ENCODE assay signal across 19 mouse cellular contexts in the genomic region with DNA sequence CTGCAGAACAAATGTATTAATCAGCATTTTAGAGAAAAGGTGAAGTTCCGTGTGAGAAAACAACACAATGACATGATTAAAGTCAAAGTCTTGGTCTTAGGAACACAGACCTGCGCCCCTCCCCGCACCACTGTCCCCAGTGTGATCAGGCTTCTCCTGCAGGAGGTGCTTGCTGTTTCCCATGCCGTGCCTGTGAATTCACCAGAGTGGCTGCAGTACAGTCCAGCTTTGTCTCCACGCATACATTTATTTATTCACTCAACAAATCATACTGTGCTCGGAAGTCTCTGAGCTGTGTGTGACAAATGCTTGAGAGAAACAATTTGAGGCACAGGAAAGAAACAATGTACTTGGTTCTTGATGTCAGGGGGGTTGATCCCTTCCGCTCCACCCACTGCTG. TPM values are rescaled to one million over a fixed set of nuclear protein-coding genes. Genes with fewer than 3 reads are reported as not detected.
DNase-seq lines count a peak whose midpoint lies in the region; ATAC-seq and TF ChIP-seq lines count a peak whose summit lies in the region.
"Had no signal": no experiment of that assay in that cellular context is flagged by ENCODE, and none has a peak within 500 bp of the region (broad histone marks: within the 10 kb centered on the region; RNA-seq: fewer than 3 reads in every experiment).

No protein-coding gene starts in this region.

- no peak for DNase-seq in heart, adult 2 months
- DNase-seq in midbrain, postnatal 0 days (ENCODE audit: low spot score), result no peak
- no peak for DNase-seq in ovary, postnatal 36 days (ENCODE audit: low spot score)
- no peak for DNase-seq in lung, adult 2 months
- DNase-seq: adrenal gland, adult 8-10 months; cerebellum, postnatal 10 days; gastrocnemius, adult 2 months; kidney, adult 11 months; right cerebral cortex, adult 18-20 months; thymus, postnatal 4 days had no signal

- intact Hi-C loops in heart, adult 2 months (cut with DNase I), result no loop called here

- TF ChIP-seq EP300 in heart, adult 2 months (IDR thresholded peaks at IDR 0.05; ENCODE audit: insufficient read depth, low read depth, low read length), result no peak

- no peak for TF ChIP-seq CTCF in heart, adult 2 months (IDR thresholded peaks at IDR 0.05)
- TF ChIP-seq CTCF in midbrain, postnatal 0 days (IDR thresholded peaks at IDR 0.05), result no peak
- TF ChIP-seq CTCF in lung, adult 2 months (IDR thresholded peaks at IDR 0.05; ENCODE audit: insufficient read depth, low read length), result no peak

- no peak for ATAC-seq in forebrain, embryonic 13.5 days
- ATAC-seq in forebrain, embryonic 16.5 days, result no peak
- no peak for ATAC-seq in heart, embryonic 14.5 days (ENCODE audit: insufficient number of reproducible peaks, insufficient read depth, low FRiP score, low read depth)
- ATAC-seq in midbrain, embryonic 15.5 days (replicated peaks), result no peak
- no peak for ATAC-seq in midbrain, postnatal 0 days (ENCODE audit: low FRiP score)
- ATAC-seq: liver, embryonic 12.5 days; lung, postnatal 0 days had no signal

- no peak overlapping the region for H3K27ac ChIP-seq in forebrain, embryonic 13.5 days
- no peak overlapping the region for H3K27ac ChIP-seq in forebrain, embryonic 16.5 days (ENCODE audit: low read length)
- no peak overlapping the region for H3K27ac ChIP-seq in heart, embryonic 14.5 days (replicated peaks in 1 of 2; ENCODE audit: control insufficient read depth in 1 of 2, insufficient read depth in 1 of 2, low read depth in 2 of 2, low read length in 2 of 2)
- H3K27ac ChIP-seq in heart, adult 2 months, result no peak overlapping the region
- no peak overlapping the region for H3K27ac ChIP-seq in midbrain, embryonic 15.5 days
- H3K27ac ChIP-seq in midbrain, postnatal 0 days (ENCODE audit: low read depth, low read length), result no peak overlapping the region
- H3K27ac ChIP-seq: gastrocnemius, adult 2 months; kidney, postnatal 0 days; left cerebral cortex, adult 2 months; liver, embryonic 12.5 days had no signal

- no peaks in the 10 kb centered on the region for H3K79me2 ChIP-seq in heart, adult 2 months (replicated peaks; ENCODE audit: control insufficient read depth, insufficient read depth, low read length)

- H3K27me3 ChIP-seq in forebrain, embryonic 13.5 days, result no peaks in the 10 kb centered on the region
- H3K27me3 ChIP-seq in forebrain, embryonic 16.5 days (replicated peaks; ENCODE audit: control insufficient read depth, insufficient read depth, low read length), result no peaks in the 10 kb centered on the region
- no peaks in the 10 kb centered on the region for H3K27me3 ChIP-seq in heart, embryonic 14.5 days (ENCODE audit: control insufficient read depth, insufficient read depth, low read length)
- H3K27me3 ChIP-seq in heart, adult 2 months (ENCODE audit: control insufficient read depth, insufficient read depth, low read length), result no peaks in the 10 kb centered on the region; the same call in 1 of the 2 replicates
- H3K27me3 ChIP-seq in midbrain, embryonic 15.5 days (replicated peaks), result no peaks in the 10 kb centered on the region
- no peaks in the 10 kb centered on the region for H3K27me3 ChIP-seq in midbrain, postnatal 0 days (ENCODE audit: insufficient read depth, low read length)
- H3K27me3 ChIP-seq: CH12.LX; liver, embryonic 12.5 days had no signal

- H3K4me1 ChIP-seq in forebrain, embryonic 13.5 days, result peaks cover 9% of the 10 kb centered on the region; the same call in 1 of the 2 replicates
- H3K4me1 ChIP-seq in forebrain, embryonic 16.5 days (replicated peaks; ENCODE audit: control insufficient read depth, insufficient read depth, low read length), result 0 out of 2 replicates have a peak, but pooled peaks cover 4% of the 10 kb centered on the region
- peaks cover 6 to 9% of the 10 kb centered on the region in 2 experiments; a peak in 3 of 4 replicates for H3K4me1 ChIP-seq in heart, embryonic 14.5 days (ENCODE audit: control insufficient read depth in 2 of 2, insufficient read depth in 2 of 2, low read length in 2 of 2)
- H3K4me1 ChIP-seq in heart, adult 2 months (ENCODE audit: control insufficient read depth, insufficient read depth, low read length), result peaks cover 1% of the 10 kb centered on the region; the same call in 1 of the 2 replicates
- H3K4me1 ChIP-seq in midbrain, embryonic 15.5 days, result peaks cover 4% of the 10 kb centered on the region; the same call in 1 of the 2 replicates
- H3K4me1 ChIP-seq in midbrain, postnatal 0 days (ENCODE audit: insufficient read depth, low read length), result no peaks in the 10 kb centered on the region
- no peaks in the 10 kb centered on the region for H3K4me1 ChIP-seq in lung, adult 2 months (ENCODE audit: control insufficient read depth, insufficient read depth, low read length)
- H3K4me1 ChIP-seq: liver, embryonic 12.5 days had no signal

- TF ChIP-seq POLR2A in heart, adult 2 months (IDR thresholded peaks at IDR 0.05; ENCODE audit: insufficient read depth, low read depth, low read length), result no peak
- no peak for TF ChIP-seq POLR2A in lung, adult 2 months (IDR thresholded peaks at IDR 0.05; ENCODE audit: borderline replicate concordance, extremely low read depth, low read depth, low read length)

- WGBS in forebrain, embryonic 13.5 days, result 24% methylated on average over 7 of the region's 7 CpGs
- WGBS in forebrain, embryonic 16.5 days, result 21% methylated on average over 7 of the region's 7 CpGs
- WGBS in heart, embryonic 14.5 days, result 24% methylated on average over 7 of the region's 7 CpGs
- 36% methylated on average over 7 of the region's 7 CpGs for WGBS in heart, adult 2 months
- WGBS in midbrain, embryonic 15.5 days, result 16% methylated on average over 7 of the region's 7 CpGs
- 19% methylated on average over 7 of the region's 7 CpGs for WGBS in midbrain, postnatal 0 days
- WGBS in lung, adult 2 months, result 42% methylated on average over 7 of the region's 7 CpGs

- H3K4me2 ChIP-seq in forebrain, embryonic 13.5 days, result peak overlapping the region; percentile 18
- no peak overlapping the region for H3K4me2 ChIP-seq in forebrain, embryonic 16.5 days (ENCODE audit: low read length)
- peak overlapping the region; percentile 57 for H3K4me2 ChIP-seq in heart, embryonic 14.5 days (ENCODE audit: low read length)
- peak overlapping the region; percentile 21; the same call in 1 of the 2 replicates for H3K4me2 ChIP-seq in midbrain, embryonic 15.5 days
- H3K4me2 ChIP-seq in midbrain, postnatal 0 days (ENCODE audit: low read depth, low read length, poor library complexity, severe bottlenecking), result no peak overlapping the region
- H3K4me2 ChIP-seq: liver, embryonic 12.5 days had no signal

- H3K4me3 ChIP-seq in forebrain, embryonic 13.5 days, result no peak overlapping the region
- H3K4me3 ChIP-seq in forebrain, embryonic 16.5 days (replicated peaks; ENCODE audit: low read length), result no peak overlapping the region
- peak overlapping the region; percentile 2 to 23; a peak in 2 of 4 replicates for H3K4me3 ChIP-seq in heart, embryonic 14.5 days (ENCODE audit: control insufficient read depth in 1 of 2, insufficient read depth in 1 of 2, low read depth in 1 of 2, low read length in 2 of 2)
- no peak overlapping the region for H3K4me3 ChIP-seq in heart, adult 2 months
- H3K4me3 ChIP-seq in midbrain, embryonic 15.5 days, result no peak overlapping the region
- H3K4me3 ChIP-seq in midbrain, postnatal 0 days (ENCODE audit: low read depth, low read length), result no peak overlapping the region
- no peak overlapping the region for H3K4me3 ChIP-seq in lung, adult 2 months (replicated peaks; ENCODE audit: extremely low read depth, low read depth, low read length)
- H3K4me3 ChIP-seq: gastrocnemius, adult 2 months; left cerebral cortex, adult 2 months; liver, embryonic 12.5 days had no signal

- H3K36me3 ChIP-seq in forebrain, embryonic 13.5 days (ENCODE audit: poor library complexity, severe bottlenecking), result no peaks in the 10 kb centered on the region
- no peaks in the 10 kb centered on the region for H3K36me3 ChIP-seq in forebrain, embryonic 16.5 days (ENCODE audit: control insufficient read depth, insufficient read depth)
- H3K36me3 ChIP-seq in heart, embryonic 14.5 days (ENCODE audit: control insufficient read depth, insufficient read depth, low read length), result no peaks in the 10 kb centered on the region
- no peaks in the 10 kb centered on the region for H3K36me3 ChIP-seq in heart, adult 2 months (ENCODE audit: control insufficient read depth, insufficient read depth, low read length)
- no peaks in the 10 kb centered on the region for H3K36me3 ChIP-seq in midbrain, embryonic 15.5 days (replicated peaks)
- no peaks in the 10 kb centered on the region for H3K36me3 ChIP-seq in midbrain, postnatal 0 days (ENCODE audit: insufficient read depth, low read length)
- H3K36me3 ChIP-seq: liver, embryonic 12.5 days had no signal

- H3K9me3 ChIP-seq in forebrain, embryonic 13.5 days (replicated peaks), result no peaks in the 10 kb centered on the region
- no peaks in the 10 kb centered on the region for H3K9me3 ChIP-seq in forebrain, embryonic 16.5 days (ENCODE audit: control insufficient read depth, low read length)
- no peaks in the 10 kb centered on the region for H3K9me3 ChIP-seq in heart, embryonic 14.5 days (ENCODE audit: control insufficient read depth, low read length)
- H3K9me3 ChIP-seq in midbrain, embryonic 15.5 days, result no peaks in the 10 kb centered on the region
- no peaks in the 10 kb centered on the region for H3K9me3 ChIP-seq in midbrain, postnatal 0 days (ENCODE audit: low read length)
- H3K9me3 ChIP-seq: liver, embryonic 12.5 days had no signal

- H3K9ac ChIP-seq in forebrain, embryonic 13.5 days, result 0 out of 2 replicates have a peak overlapping the region, but pooled peaks have one; percentile 16
- H3K9ac ChIP-seq in forebrain, embryonic 16.5 days (replicated peaks; ENCODE audit: low read depth, low read length), result no peak overlapping the region
- H3K9ac ChIP-seq in heart, embryonic 14.5 days (ENCODE audit: low read length), result peak overlapping the region; percentile 22; the same call in 1 of the 2 replicates
- H3K9ac ChIP-seq in heart, adult 2 months (ENCODE audit: low read depth, low read length), result no peak overlapping the region
- no peak overlapping the region for H3K9ac ChIP-seq in midbrain, embryonic 15.5 days
- no peak overlapping the region for H3K9ac ChIP-seq in midbrain, postnatal 0 days (replicated peaks; ENCODE audit: low read length, poor library complexity, severe bottlenecking)
- H3K9ac ChIP-seq: liver, embryonic 12.5 days had no signal

RNA-seq across cellular contexts. Expression of gene Tnfaip6, which starts 21.4 kb away (rescaled TPM):
- 12.1 and 14.4 TPM in 2 replicates for polyA plus RNA-seq in forebrain, embryonic 13.5 days (2015; fragmentation: Nextera tagmentation; extraction: Ambion mirVana)
- 4.6 and 6.3 TPM in 2 replicates for polyA plus RNA-seq in forebrain, embryonic 16.5 days (2015; fragmentation: Nextera tagmentation; extraction: Ambion mirVana)
- polyA plus RNA-seq in heart, embryonic 14.5 days (2014; fragmentation: Nextera tagmentation; extraction: Ambion mirVana), result 2.5 TPM in 2 replicates
- total RNA-seq in heart, adult 2 months (2021), result 1 to 10 TPM; 1.1 TPM
- 0.41 and 1.1 TPM in 2 replicates for polyA plus RNA-seq in heart, adult 2 months (2012; rRNA removed)
- polyA plus RNA-seq in midbrain, embryonic 15.5 days (2015; fragmentation: Nextera tagmentation; extraction: Ambion mirVana), result 3.2 and 3.7 TPM in 2 replicates
- total RNA-seq in midbrain, postnatal 0 days (2014; rRNA removed), result 1.6 and 2.0 TPM in 2 replicates
- 3.1 and 3.2 TPM in 2 replicates for polyA plus RNA-seq in midbrain, postnatal 0 days (2015; fragmentation: Nextera tagmentation; extraction: Ambion mirVana)
- polyA plus RNA-seq in lung, adult 2 months (2012; rRNA removed), result 0.26 and 0.47 TPM in 2 replicates

RNA-seq across cellular contexts. Expression of gene Nmi, which starts 43.1 kb away (rescaled TPM):
- 3.9 and 6.2 TPM in 2 replicates for polyA plus RNA-seq in forebrain, embryonic 13.5 days (2015; fragmentation: Nextera tagmentation; extraction: Ambion mirVana)
- 4.9 and 7.2 TPM in 2 replicates for polyA plus RNA-seq in forebrain, embryonic 16.5 days (2015; fragmentation: Nextera tagmentation; extraction: Ambion mirVana)
- 18.0 and 18.3 TPM in 2 replicates for polyA plus RNA-seq in heart, embryonic 14.5 days (2014; fragmentation: Nextera tagmentation; extraction: Ambion mirVana)
- 1 to 10 TPM; 5.1 to 6.7 TPM for total RNA-seq in heart, adult 2 months (2021)
- 3.2 and 6.9 TPM in 2 replicates for polyA plus RNA-seq in heart, adult 2 months (2012; rRNA removed)
- 3.7 and 4.2 TPM in 2 replicates for polyA plus RNA-seq in midbrain, embryonic 15.5 days (2015; fragmentation: Nextera tagmentation; extraction: Ambion mirVana)
- 1.8 and 4.2 TPM in 2 replicates for total RNA-seq in midbrain, postnatal 0 days (2014; rRNA removed)
- 6.4 and 6.5 TPM in 2 replicates for polyA plus RNA-seq in midbrain, postnatal 0 days (2015; fragmentation: Nextera tagmentation; extraction: Ambion mirVana)
- 4.0 and 8.0 TPM in 2 replicates for polyA plus RNA-seq in lung, adult 2 months (2012; rRNA removed)

RNA-seq across cellular contexts. Expression of gene Rif1, which starts 56.3 kb away (rescaled TPM):
- polyA plus RNA-seq in forebrain, embryonic 13.5 days (2015; fragmentation: Nextera tagmentation; extraction: Ambion mirVana), result 27.0 and 33.3 TPM in 2 replicates
- polyA plus RNA-seq in forebrain, embryonic 16.5 days (2015; fragmentation: Nextera tagmentation; extraction: Ambion mirVana), result 23.7 and 23.9 TPM in 2 replicates
- polyA plus RNA-seq in heart, embryonic 14.5 days (2014; fragmentation: Nextera tagmentation; extraction: Ambion mirVana), result 24.7 and 31.0 TPM in 2 replicates
- total RNA-seq in heart, adult 2 months (2021), result 10 to 100 TPM; 19.3 to 21.9 TPM
- polyA plus RNA-seq in heart, adult 2 months (2012; rRNA removed), result 2.4 and 4.2 TPM in 2 replicates
- polyA plus RNA-seq in midbrain, embryonic 15.5 days (2015; fragmentation: Nextera tagmentation; extraction: Ambion mirVana), result 21.6 and 23.8 TPM in 2 replicates
- 17.2 and 31.3 TPM in 2 replicates for total RNA-seq in midbrain, postnatal 0 days (2014; rRNA removed)
- polyA plus RNA-seq in midbrain, postnatal 0 days (2015; fragmentation: Nextera tagmentation; extraction: Ambion mirVana), result 8.1 and 13.8 TPM in 2 replicates
- 1.5 and 2.1 TPM in 2 replicates for polyA plus RNA-seq in lung, adult 2 months (2012; rRNA removed)

Comparison
In these comparisons a context has a peak if more than half of its experiments do, and no peak if none do; other contexts are left out.
1. H3K4me2 ChIP-seq: peak in forebrain, embryonic 13.5 days (single experiment), heart, embryonic 14.5 days (single experiment) and midbrain, embryonic 15.5 days (single experiment); none in forebrain, embryonic 16.5 days (single experiment) and midbrain, postnatal 0 days (single experiment).
2. H3K4me3 ChIP-seq: peak in heart, embryonic 14.5 days (2 of 2); none in forebrain, embryonic 13.5 days (single experiment), forebrain, embryonic 16.5 days (single experiment), heart, adult 2 months (single experiment), midbrain, embryonic 15.5 days (single experiment), midbrain, postnatal 0 days (single experiment) and lung, adult 2 months (single experiment).
3. H3K9ac ChIP-seq: peak in forebrain, embryonic 13.5 days (single experiment) and heart, embryonic 14.5 days (single experiment); none in forebrain, embryonic 16.5 days (single experiment), heart, adult 2 months (single experiment), midbrain, embryonic 15.5 days (single experiment) and midbrain, postnatal 0 days (single experiment).